Mouse (Mus musculus) 416B (cell line): ENCODE measurements around the gene Lnx2.

ENCODE experiments used
- DNase-seq: peaks from one replicate; pipeline ENCODE4 v3.0.0; 2011; ENCODE audit warnings: low read depth

Lnx2 gene

DNA sequence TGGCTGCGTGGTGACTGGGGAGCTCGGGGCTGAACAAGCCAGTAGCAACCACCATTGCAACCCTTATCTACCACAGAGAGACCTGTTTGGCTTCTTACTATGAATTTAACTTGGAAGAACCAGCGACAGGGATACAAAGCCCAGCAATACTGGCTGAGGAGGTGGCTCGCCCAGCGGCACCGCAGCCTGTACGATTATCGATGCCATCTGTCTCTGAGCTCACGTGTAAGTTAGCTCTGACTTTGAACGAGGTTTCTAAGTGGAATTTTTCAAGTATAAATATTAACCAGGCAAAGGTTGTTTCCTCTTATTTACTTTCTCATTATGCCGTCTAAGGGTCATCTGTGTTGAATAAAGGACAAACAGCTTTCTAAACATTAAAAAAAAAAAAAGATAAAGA is 58.9 kb downstream of the Lnx2 start:
- DNase-seq = no peak

DNA sequence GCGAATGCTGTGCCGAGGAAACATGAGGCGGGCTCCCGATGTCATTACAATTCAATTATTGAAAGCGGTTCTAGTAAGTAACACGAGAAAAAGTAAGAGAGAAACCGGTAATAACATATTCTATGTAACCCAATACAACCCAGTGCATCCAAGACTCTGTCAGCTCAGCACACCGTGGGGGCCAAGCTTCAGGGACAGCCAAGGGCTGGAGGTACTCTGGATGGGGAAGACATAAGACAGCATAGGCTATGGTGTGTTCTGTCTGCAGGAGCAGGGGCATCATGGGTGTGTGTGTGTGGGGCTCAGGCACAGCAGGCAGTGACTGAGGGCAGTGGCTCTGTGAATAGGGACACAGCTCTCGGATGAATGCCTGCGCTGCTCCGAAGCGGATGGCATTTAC is 59.8 kb downstream of the Lnx2 start:
- DNase-seq = no peak

DNA sequence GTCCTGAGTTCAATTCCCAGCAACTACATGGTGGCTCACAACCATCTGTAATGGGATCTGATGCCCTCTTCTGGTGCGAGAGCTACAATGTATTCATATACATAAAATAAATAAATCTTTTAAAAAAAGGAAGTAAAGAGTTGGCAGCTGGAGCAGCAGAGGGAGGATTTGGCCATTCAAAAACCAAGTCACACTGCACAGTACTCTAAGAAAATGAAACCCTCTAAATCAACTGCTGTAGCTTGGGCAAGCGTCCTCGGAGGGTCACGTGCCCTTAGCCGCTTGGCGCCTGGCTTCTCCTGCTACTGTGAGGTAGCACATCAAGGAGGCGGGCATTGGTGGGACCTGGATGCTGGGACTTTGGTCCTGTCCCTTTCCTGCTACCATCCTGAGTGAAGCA is 61.2 kb downstream of the Lnx2 start:
- peak; percentile 18 for DNase-seq

DNA sequence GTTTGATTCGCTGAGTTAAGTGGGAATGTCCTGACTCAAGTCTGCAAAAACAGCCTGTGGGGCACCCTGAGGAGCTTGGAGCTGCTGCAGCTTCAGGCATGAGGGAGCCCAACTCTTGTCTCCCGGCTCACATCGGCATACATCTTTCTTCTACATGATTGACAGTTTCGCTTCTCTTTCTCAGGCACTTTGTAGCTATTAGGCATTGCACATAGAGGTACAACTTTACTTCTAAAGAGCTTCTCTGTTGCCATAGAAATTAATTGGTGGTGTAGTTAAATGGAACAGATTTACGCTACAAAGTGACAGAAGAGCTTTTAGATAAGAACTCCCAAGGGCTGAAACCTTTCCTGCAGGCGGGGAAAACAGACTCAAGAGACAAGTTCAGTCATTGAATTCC is 62.5 kb downstream of the Lnx2 start:
- DNase-seq = no peak

DNA sequence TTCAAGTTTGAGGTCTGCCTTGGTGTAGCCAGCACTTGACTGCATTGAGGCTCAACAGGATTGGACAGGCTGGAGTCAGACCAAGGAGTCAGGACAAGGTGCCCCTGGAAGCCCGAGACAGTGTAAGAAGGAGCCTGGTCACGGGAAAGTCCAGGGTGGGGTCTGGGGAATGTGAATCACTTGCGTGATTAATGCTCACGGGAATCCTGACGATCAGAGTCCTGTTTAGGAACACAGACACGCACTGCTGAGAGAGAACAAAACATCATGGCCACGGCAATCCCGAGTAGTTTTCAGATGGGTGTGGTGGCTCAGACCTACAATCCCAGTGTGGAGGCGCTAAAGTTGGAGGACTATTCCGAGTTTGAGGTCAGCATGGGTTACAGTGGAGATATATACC is 65.1 kb downstream of the Lnx2 start:
- DNase-seq = no peak

DNA sequence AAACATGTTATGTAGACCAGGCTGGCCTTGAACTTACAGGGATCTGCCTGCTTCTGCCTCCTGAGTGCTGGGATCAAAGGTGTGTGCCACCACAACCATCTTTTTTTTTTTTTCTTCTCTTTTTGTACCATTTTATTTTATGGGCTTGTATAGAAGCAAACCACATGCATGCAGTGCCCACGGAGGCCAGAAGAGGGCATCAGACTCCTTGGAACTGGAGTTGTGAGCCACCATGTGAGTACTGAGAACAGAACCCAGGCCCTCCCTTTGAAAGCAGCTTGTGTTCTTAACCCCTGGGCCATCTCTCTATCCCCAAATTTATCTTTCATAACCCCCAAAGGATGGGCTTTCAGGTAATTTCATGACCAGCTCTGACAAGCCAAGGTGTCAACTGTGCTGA is 73.1 kb downstream of the Lnx2 start:
- DNase-seq = no peak

DNA sequence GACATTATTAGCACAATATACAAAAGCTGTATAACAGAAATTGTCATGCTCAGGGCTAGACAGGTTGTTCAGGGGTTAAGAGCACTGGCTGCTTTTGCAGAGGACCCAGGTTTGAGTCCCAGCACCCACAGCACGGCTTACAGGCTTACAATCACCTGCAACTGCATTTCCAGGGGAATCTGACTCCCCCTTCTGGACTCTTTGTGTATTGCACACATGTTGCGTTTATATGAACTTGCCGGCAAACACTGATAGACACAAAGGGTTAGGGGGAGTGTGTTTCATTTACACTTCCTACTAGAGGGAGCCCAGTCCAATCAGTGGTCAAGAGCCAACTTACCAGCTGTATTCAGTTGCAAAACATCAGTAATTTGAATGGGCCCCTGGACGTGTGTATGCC is 75.1 kb downstream of the Lnx2 start:
- DNase-seq = no peak

DNA sequence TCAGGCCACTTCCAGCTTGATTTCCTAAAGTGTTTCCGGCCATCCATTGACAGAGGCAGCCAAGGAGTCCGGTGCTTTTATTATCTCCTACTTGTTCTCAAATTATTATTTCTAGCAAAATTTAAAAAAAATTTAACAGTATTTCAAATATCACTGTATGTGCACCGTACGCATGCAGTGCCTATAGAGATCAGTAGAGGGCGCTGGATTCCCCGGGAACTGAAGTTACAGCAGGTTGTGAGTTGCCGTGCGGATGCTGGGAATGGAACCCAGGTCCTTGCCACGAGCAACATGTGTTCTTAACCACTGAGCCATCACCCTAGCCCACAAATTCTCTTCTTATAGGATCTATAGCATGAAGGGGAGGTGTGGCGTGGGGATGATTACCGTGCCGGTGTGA is 77.6 kb downstream of the Lnx2 start:
- DNase-seq = no peak

DNA sequence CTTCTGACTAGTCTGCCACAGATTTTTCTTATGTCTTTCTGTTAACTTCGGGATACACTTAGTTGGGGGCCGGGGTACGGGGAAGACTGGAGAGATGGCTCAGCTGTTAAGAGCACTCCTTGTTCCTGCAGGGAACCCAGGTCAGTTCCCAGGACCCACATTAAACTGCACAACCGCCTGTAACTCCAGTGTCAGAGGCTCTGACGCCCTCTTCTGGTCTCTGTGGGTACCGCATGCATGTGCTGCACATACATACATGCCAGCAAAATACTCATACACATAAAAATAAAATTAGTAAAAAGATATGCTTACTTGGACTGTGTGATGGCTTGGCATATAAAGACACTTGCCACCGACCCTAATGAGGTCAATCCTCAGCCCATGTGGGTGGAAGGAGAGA is 79.6 kb downstream of the Lnx2 start:
- no peak for DNase-seq

DNA sequence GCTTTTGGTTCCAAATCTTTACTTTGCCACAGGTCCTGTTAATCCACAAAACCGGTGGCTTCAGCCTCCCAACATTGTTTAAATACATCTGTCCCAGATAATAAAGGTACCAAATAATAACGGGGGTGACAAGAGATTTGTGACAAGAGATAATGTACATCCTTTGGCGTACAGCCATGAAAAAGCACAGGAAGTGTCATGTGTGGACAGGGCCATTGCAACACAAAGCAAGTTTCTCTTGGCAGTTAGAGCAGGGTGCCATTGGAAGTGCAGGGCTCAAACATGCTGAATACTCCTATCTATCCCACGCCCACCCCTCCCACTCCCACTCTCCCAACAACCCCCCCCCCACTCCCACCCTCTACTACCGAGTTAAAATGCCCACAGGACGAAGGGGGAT is 81.4 kb downstream of the Lnx2 start:
- DNase-seq = peak; percentile 34

DNA sequence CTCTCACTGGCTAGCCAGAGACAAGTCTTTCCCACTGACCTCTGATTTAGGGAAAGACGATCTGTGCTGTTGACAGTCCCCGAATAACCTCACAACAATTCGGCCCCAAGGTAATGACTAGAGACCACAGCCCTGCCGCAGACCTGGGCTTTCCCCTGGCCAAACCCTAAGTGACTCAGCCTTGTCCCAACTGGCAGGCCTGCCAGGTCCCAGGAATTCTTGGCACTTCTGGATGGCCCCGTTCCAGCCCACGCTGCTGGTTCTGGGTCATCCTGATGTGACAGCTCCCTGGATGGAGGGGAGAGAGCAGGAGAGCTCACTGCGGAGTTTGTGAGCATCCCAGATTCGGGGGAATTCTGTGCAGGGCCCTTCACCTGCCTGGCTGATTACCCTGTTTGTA is 82.9 kb downstream of the Lnx2 start:
- no peak for DNase-seq

DNA sequence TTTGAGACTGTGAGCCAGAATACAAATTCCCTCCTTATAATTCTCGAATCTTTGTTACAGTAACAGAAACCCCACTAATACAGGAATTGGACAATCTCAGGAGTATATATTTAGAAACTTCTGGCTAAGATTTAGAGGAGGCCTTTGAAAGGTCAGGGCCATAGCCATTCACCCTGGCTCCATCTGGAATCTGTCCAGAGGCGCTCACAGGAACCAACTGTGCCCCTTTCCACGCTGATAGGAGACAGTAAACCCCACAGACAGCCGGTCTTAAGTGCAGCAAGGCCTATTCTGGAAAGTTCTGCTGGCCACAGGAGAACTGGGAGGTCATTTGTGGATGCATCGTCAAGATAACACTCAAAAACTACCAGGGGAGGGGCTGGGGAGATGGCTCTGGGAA is 87.3 kb downstream of the Lnx2 start:
- DNase-seq = peak; percentile 17

DNA sequence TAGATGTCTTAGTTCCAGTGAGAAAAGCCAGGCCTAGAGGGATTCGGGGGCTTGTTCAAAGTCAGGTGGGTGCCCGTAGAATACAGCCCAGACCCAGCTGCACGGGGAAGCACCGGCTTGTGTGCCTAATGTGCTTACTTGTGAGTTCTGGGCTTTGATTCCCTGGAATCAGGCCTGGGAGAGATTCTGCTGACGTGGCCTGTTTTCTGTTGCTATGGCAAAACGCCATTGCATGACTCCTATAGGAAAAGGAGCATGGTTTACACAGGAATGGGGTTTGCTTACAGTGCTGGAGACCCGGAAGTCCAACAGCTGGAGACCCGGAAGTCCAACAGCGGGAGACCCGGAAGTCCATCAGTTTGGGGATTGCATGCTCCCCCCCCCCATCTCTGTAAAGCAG is 88.8 kb downstream of the Lnx2 start:
- no peak for DNase-seq

DNA sequence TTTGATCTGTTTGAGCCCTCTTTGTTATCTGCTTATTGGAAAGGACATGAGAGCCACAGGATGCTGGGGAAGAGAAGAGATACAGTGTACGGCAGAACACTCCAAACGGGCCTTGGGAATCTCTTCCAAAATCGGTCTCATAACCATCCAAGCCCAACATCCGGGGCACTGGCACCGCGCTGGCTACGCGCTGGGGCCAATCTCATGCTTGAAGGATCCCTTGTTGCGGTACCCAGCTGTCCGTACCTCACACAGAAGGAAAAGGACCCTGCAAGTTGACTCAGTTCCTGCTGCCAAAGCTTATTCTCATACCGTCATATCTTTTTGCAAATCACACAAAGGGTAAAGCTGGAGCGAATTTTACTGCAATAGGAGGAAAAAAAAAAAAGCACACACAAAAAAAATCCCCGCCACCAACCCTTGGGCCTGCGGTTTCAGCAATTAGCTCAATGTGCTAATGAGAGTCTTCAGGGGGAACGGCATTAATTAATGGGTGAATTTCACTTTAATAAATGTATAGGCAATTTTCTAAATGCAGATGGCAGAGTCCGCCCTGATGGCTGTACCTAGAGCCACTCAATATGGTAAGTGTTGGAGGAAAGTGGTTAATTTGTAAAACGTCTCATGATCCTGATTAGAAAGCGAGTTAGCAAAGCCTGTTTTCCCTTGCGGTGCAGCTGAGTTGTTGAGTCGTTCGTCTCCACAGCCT is 90.5 kb downstream of the Lnx2 start:
- no peak for DNase-seq

DNA sequence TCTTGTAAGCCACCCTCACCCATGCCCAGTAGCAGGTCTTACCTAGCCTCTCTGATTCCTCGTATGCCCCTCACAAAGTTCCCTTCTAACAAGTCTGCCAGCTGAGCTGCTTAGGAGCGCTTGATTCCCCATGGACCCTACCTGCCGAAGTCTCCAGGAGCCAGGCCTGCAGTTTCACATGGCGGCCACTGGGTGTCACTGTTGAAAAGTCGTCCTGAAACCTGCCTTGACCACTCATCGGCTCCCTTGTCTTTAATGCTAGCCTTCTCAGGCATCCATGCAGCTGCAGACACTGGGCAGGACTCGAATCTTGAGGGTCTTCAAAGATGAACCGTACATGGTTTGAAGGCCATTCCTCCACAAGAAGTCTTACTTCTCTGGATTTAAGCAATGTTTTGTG is 93.2 kb downstream of the Lnx2 start:
- DNase-seq = peak; percentile 63

DNA sequence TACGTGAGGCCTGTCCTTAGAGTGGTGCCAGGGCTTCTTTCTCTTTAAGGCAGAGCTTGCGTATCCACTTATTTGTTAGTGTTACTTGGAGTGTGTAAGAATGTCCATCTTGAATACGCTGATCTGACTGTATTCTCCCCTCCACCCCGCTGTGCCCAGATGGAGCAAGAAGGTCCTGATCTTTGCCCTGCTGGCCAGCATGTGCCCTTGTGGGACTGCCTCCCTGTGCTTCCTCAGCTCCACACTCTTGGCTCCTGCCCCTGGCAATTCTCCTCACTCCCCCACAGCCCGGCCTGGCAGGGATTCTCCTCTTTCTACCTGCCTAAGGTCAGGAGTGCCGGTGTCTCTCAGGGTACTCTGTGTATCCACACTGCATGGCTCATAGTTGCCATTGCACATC is 95.0 kb downstream of the Lnx2 start:
- no peak for DNase-seq

DNA sequence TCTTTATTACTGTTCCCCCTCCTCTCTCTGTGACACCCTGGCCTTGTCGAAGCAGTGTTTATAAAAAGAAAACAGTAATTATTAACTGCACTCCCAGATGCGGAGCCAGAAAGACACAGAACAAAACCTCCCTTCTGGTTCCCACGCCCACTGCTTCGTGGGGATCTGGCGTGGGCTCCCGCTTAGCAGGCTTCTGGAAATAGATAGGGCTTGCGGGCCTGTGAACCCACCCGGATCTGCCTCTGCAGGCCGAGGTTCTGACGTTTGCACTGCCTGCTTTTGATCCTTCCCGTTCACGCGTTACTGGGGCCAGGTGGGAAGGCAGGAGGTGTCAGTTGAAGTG is 101.6 kb downstream of the Lnx2 start:
- DNase-seq = no peak

DNA sequence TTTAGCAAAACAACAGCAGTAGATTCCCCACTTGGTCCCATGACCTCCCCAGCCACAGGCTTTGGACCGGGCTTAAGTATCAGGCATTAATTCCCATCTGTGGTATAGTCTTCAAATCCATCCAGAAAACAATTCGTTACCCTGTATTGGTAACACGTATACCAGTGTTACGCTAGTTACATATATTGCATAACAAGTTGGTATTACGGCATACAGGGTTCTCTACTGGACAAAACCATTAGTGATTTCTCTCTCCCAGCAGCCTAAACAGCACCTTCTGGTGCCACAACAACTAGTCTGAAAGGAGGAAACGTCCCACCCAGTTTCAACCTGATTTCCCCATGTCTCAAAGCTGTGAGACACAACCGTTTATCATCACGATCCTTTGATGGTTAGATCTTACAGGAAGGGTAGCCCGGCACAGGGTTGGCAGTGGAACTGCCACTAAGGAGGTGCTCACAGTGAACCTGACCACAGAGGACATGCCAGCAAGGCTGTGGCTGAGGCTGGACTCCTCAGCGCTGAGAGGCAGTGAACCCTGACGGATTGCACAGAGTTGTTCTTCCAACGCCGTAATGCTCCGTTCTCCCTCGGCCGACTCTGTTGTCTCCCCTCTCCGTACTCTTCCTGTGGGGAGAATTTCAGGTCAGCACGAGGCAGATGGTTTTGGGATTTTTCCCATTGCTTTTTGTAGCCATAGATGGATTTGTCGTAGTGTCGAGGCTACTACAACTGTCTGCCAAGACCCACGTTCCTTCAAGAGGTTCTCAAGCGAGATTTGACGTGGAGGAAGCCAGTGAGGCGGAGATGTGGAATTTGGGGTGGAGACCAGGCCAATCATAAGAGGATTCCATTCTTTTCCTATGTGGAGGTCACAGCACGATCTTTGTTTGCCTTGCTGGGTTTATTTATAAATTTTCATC is 102.3 kb downstream of the Lnx2 start:
- peak; percentile 22 for DNase-seq

DNA sequence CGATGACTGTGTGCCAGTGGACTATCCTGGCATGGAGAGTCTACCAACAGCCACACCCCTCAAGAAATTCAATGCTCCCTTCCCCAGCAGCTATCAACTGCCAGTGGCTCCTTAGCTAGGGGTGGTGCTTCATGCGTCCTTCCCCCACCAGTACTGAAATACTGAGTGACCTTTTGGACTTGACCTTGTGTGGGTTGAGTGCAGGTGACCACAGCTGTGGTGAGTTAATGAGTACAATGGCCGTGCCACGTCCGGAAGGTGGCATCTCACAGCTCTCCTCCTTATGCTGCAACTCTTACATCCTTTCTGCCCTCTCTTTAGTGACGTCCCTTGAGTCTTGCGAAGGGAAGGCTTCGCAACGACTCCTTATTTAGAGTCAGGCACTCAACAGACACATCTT is 103.0 kb downstream of the Lnx2 start:
- peak; percentile 44 for DNase-seq

DNA sequence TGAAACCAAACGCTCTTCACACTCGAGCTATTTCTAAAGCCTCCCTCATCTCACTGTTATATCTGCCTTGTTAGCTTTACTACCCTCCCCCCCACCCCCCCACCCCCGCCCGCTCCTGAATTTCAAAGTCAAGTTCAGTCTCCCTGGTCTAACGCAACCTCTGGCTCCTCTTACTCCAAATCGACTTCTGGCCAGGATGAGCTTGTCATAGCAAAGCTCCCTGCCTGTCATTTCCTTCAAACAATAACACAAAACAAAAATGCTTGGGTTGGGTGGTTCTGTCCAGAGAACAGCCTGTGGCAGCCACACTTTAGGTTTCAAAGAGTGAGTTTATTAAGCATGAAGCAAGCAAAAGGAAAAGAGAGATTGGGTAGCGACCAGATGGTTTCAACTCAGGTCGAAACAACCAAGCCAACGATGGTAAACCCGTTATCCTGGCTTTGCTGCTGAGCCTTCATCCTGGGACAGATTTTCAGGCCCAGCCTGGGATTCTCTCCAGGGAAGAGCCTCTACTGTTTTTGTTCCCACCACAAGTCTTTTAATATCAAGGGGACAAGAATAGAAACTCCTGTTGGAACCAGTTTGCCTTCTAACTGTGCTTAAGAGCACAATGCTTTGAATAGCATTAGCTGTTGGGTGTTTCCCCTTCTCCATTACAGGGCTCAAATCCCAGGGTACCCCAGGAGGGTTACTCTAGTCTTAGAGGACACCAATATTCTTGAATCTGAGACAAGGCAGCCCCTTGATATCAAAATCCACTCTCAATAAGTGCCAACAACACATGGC is 104.4 kb downstream of the Lnx2 start:
- no peak for DNase-seq

DNA sequence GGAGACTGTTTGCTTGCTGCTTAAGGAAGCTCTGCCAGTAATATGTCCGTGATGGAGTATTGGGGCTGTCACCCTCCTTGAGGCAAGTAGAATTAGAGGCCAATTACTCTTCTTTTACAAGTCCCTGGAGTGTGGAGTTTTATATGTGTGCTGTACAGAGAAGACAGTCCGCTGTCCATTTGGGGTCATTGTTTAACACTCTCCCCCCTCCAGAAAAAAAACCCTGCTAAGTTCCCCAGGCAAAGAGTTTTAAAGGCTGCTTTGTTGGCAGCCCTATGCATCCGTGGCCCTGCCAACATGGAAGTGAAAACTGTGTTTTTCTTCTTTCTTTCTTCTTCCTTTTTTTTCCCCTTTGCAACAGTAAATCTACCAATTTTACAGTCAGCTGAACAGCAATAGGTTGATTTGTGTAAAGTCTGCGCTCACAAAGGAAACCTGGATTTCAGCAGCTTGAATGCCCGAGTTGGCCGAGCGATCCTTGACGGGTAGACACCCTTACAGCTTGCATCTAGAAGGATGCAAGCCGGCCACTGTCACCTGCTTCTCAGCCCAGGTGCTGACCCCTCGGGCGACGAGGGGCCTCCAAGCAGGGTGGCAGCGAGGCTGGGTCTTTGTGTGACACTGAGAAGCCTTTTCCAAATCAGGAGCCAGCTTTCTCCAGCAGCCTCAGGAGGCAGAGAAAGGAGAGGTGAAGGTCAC is 107.5 kb downstream of the Lnx2 start:
- DNase-seq = no peak
